Mouse (Mus musculus): ENCODE data around the gene Rnf141. TPM values are rescaled to one million over a fixed set of nuclear protein-coding genes. Genes with fewer than 3 reads are reported as not detected.

Rnf141 gene
- polyA plus RNA-seq (2015; fragmentation: Illumina TruSeq; extraction: RNeasy Lipid Tissue Mini Kit (QIAGEN cat#74804); ENCODE audit: insufficient read depth, low read depth, low replicate concordance), result 9.8 TPM

GRCm38 (mm10) chr7:110843916-110844874 lies at the start of gene Rnf141:
Gene Rnf141 (minus strand): TSS chr7:110844457.

DNA sequence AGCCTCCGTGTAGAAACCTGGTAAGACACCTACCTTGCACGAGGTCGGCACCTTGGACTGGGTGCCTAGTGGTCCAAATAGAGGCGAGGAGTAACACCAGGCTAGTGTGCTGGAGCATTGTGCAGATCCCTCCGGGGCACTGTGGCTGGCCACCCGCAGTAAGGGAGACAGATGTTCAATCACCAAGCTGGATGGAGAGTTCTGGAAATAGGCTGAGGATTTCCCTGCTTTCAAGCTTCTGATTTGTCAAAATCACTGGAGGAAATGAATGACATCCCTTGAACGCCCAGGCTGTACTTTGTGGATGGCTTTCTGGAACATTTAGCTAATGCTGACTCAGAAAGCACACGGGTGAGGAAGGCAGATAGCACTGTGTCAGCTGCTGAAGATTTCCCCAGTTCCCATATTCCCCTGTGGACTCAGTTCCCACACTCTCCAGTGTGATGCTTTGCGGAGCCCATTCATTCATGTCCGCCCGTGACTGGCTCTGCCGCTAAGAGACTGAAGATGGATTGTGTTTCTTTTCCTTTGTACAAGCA lies 18.6 kb upstream of the Rnf141 start, which contains the start of gene Lyve1:
Gene Lyve1, minus strand, starts transcription at position 489 of the 539 bp plus-strand sequence.

DNA sequence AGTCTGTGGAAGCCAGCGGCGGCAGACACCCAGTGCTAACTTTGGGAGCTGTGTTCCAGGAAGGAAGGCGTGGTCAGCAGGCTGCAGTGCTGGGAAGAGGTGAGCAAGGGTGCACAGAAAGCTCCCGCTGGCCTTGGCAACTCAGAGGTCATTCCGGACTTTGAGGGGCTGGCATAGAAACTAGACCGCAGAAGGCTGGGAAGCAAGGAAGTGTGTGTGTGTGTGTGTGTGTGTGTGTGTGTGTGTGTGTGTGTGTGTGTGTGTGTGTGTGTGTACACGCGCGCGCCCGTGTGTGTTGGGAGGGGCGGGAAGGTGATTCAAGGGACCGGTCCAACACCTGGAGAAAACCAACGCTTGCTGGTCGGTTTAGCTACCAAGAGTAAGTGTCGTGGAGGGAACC lies 76.3 kb downstream of the Rnf141 start, which contains the start of gene Ampd3:
Gene Ampd3, plus strand, starts transcription at position 206 of the 400 bp plus-strand sequence.

Other genes with a start within 250 kb of the Rnf141 start
- 7.5 TPM for gene Sbf2, start 229.5 kb downstream of the Rnf141 start, polyA plus RNA-seq (2015; fragmentation: Illumina TruSeq; extraction: RNeasy Lipid Tissue Mini Kit (QIAGEN cat#74804); ENCODE audit: insufficient read depth, low read depth, low replicate concordance)
- 5.2 TPM for gene Adm, start 216.8 kb downstream of the Rnf141 start, polyA plus RNA-seq (2015; fragmentation: Illumina TruSeq; extraction: RNeasy Lipid Tissue Mini Kit (QIAGEN cat#74804); ENCODE audit: insufficient read depth, low read depth, low replicate concordance)
- gene Ampd3, start 76.3 kb downstream of the Rnf141 start, polyA plus RNA-seq (2015; fragmentation: Illumina TruSeq; extraction: RNeasy Lipid Tissue Mini Kit (QIAGEN cat#74804); ENCODE audit: insufficient read depth, low read depth, low replicate concordance), result 2.7 TPM
- gene Lyve1, start 18.8 kb upstream of the Rnf141 start, polyA plus RNA-seq (2015; fragmentation: Illumina TruSeq; extraction: RNeasy Lipid Tissue Mini Kit (QIAGEN cat#74804); ENCODE audit: insufficient read depth, low read depth, low replicate concordance), result 10.9 TPM
- gene Mrvi1, start 138.0 kb upstream of the Rnf141 start, polyA plus RNA-seq (2015; fragmentation: Illumina TruSeq; extraction: RNeasy Lipid Tissue Mini Kit (QIAGEN cat#74804); ENCODE audit: insufficient read depth, low read depth, low replicate concordance), result 3.7 TPM
- 7.1 TPM for gene Ctr9, start 184.5 kb upstream of the Rnf141 start, polyA plus RNA-seq (2015; fragmentation: Illumina TruSeq; extraction: RNeasy Lipid Tissue Mini Kit (QIAGEN cat#74804); ENCODE audit: insufficient read depth, low read depth, low replicate concordance)
- gene Eif4g2, start 238.6 kb upstream of the Rnf141 start, polyA plus RNA-seq (2015; fragmentation: Illumina TruSeq; extraction: RNeasy Lipid Tissue Mini Kit (QIAGEN cat#74804); ENCODE audit: insufficient read depth, low read depth, low replicate concordance), result 72.0 TPM